In genomic region chr11:3341476-3341875, GRCm38 (mm10) we compare ENCODE assay signal across 20 mouse cellular contexts. TPM values are rescaled to one million over a fixed set of nuclear protein-coding genes. Genes with fewer than 3 reads are reported as not detected.
DNase-seq lines count a peak whose midpoint lies in the region; ATAC-seq and TF ChIP-seq lines count a peak whose summit lies in the region.
"Had no signal": no experiment of that assay in that cellular context is flagged by ENCODE, and none has a peak within 500 bp of the region (broad histone marks: within the 10 kb centered on the region; RNA-seq: fewer than 3 reads in every experiment).

No protein-coding gene starts in this region.

- H3K79me2 ChIP-seq in myocyte (ENCODE audit: control insufficient read depth, insufficient read depth): no peaks in the 10 kb centered on the region

- TF ChIP-seq POLR2A in myocyte (IDR thresholded peaks at IDR 0.05; ENCODE audit: insufficient read length, low read depth): no peak

- peaks cover 52% of the 10 kb centered on the region for H3K36me3 ChIP-seq in heart, embryonic 12.5 days
- peaks cover 33% of the 10 kb centered on the region for H3K36me3 ChIP-seq in midbrain, embryonic 16.5 days (ENCODE audit: control insufficient read depth, insufficient read depth, low read length)
- peaks cover 40% of the 10 kb centered on the region for H3K36me3 ChIP-seq in midbrain, embryonic 10.5 days
- peaks cover 11% of the 10 kb centered on the region for H3K36me3 ChIP-seq in myocyte (ENCODE audit: control insufficient read depth, insufficient read depth)

- H3K27me3 ChIP-seq in heart, embryonic 12.5 days (replicated peaks): no peaks in the 10 kb centered on the region
- no peaks in the 10 kb centered on the region for H3K27me3 ChIP-seq in midbrain, embryonic 16.5 days (ENCODE audit: control insufficient read depth, insufficient read depth, low read depth, low read length)
- no peaks in the 10 kb centered on the region for H3K27me3 ChIP-seq in midbrain, embryonic 10.5 days (ENCODE audit: low read depth, poor library complexity, severe bottlenecking)
- no peaks in the 10 kb centered on the region for H3K27me3 ChIP-seq in myocyte (ENCODE audit: control insufficient read depth, insufficient read depth, insufficient read length)
- H3K27me3 ChIP-seq: forebrain, embryonic 13.5 days; heart, embryonic 13.5 days; hindbrain, embryonic 15.5 days; intestine, embryonic 15.5 days had no signal

- peaks cover 18% of the 10 kb centered on the region for H3K4me1 ChIP-seq in heart, embryonic 12.5 days (replicated peaks)
- H3K4me1 ChIP-seq in midbrain, embryonic 16.5 days (ENCODE audit: control insufficient read depth, insufficient read depth, low read length): peaks cover 13% of the 10 kb centered on the region
- peaks cover 18% of the 10 kb centered on the region for H3K4me1 ChIP-seq in midbrain, embryonic 10.5 days

- no peak for ATAC-seq in heart, embryonic 12.5 days (ENCODE audit: insufficient number of reproducible peaks, low FRiP score)
- 0 out of 2 replicates have a peak, but pooled peaks have one; percentile 12 for ATAC-seq in midbrain, embryonic 16.5 days
- ATAC-seq: CD4-positive, CD25-positive, alpha-beta regulatory T cell, adult 4 months; forebrain, embryonic 13.5 days; forebrain, embryonic 16.5 days; intestine, embryonic 15.5 days had no signal

- H3K4me2 ChIP-seq in heart, embryonic 12.5 days: no peak overlapping the region
- H3K4me2 ChIP-seq in midbrain, embryonic 16.5 days (ENCODE audit: low read length): no peak overlapping the region
- H3K4me2 ChIP-seq in myocyte (ENCODE audit: low read depth): no peak overlapping the region
- H3K4me2 ChIP-seq: forebrain, embryonic 13.5 days; heart, embryonic 13.5 days; hindbrain, embryonic 15.5 days; intestine, embryonic 15.5 days had no signal

- no peaks in the 10 kb centered on the region for H3K9me3 ChIP-seq in heart, embryonic 12.5 days (replicated peaks)
- no peaks in the 10 kb centered on the region for H3K9me3 ChIP-seq in midbrain, embryonic 16.5 days (replicated peaks; ENCODE audit: control insufficient read depth, low read length, poor library complexity, severe bottlenecking)
- no peaks in the 10 kb centered on the region for H3K9me3 ChIP-seq in midbrain, embryonic 10.5 days (replicated peaks)
- H3K9me3 ChIP-seq: forebrain, embryonic 10.5 days; forebrain, embryonic 13.5 days; heart, embryonic 13.5 days; hindbrain, embryonic 15.5 days; intestine, embryonic 15.5 days had no signal

- no peak overlapping the region for H3K9ac ChIP-seq in heart, embryonic 12.5 days
- no peak overlapping the region for H3K9ac ChIP-seq in midbrain, embryonic 16.5 days (ENCODE audit: low read depth, low read length)
- H3K9ac ChIP-seq: forebrain, embryonic 13.5 days; heart, embryonic 13.5 days; hindbrain, embryonic 15.5 days; intestine, embryonic 15.5 days had no signal

- H3ac ChIP-seq in myocyte (ENCODE audit: control insufficient read depth, insufficient read length): no peak overlapping the region

- no peak overlapping the region for H3K27ac ChIP-seq in heart, embryonic 12.5 days (ENCODE audit: poor library complexity, severe bottlenecking)
- no peak overlapping the region for H3K27ac ChIP-seq in midbrain, embryonic 16.5 days (ENCODE audit: low read length)
- no peak overlapping the region for H3K27ac ChIP-seq in midbrain, embryonic 10.5 days (replicated peaks)
- H3K27ac ChIP-seq: forebrain, embryonic 10.5 days; forebrain, embryonic 13.5 days; heart, embryonic 13.5 days; hindbrain, embryonic 15.5 days; intestine, embryonic 15.5 days had no signal

- no peak overlapping the region for H3K4me3 ChIP-seq in heart, embryonic 12.5 days
- no peak overlapping the region for H3K4me3 ChIP-seq in midbrain, embryonic 16.5 days (ENCODE audit: low read depth, low read length)
- no peak overlapping the region for H3K4me3 ChIP-seq in midbrain, embryonic 10.5 days
- H3K4me3 ChIP-seq in myocyte: no peak overlapping the region
- H3K4me3 ChIP-seq: forebrain, embryonic 10.5 days; forebrain, embryonic 13.5 days; heart, embryonic 13.5 days; hindbrain, embryonic 15.5 days; intestine, embryonic 15.5 days had no signal

- DNase-seq in heart, adult 11 months: peak; percentile 90
- no peak for DNase-seq in midbrain, embryonic 10.5 days (ENCODE audit: low spot score)
- no peak for DNase-seq in spleen, postnatal 14 days (ENCODE audit: low spot score in 2 of 2)
- DNase-seq: adrenal gland, adult 2 months; adrenal gland, postnatal 14 days; cerebellum, adult 11 months; cerebellum, adult 2 months; gastrocnemius, postnatal 14 days; heart, postnatal 14 days; heart, postnatal 4 days had no signal

- WGBS in heart, embryonic 12.5 days: 70% methylated on average over 5 of the region's 5 CpGs
- 82% methylated on average over 5 of the region's 5 CpGs for WGBS in midbrain, embryonic 16.5 days
- WGBS in midbrain, embryonic 10.5 days: 78% methylated on average over 5 of the region's 5 CpGs

TF ChIP-seq in myocyte, 11 proteins besides CTCF, POLR2A, EP300 and RAD21:
- TF ChIP-seq E2F4 (IDR thresholded peaks at IDR 0.05; ENCODE audit: insufficient read depth): no peak
- peak; percentile 81 for TF ChIP-seq POLR2AphosphoS2 (IDR thresholded peaks at IDR 0.05; ENCODE audit: insufficient read length, low read depth)

RNA-seq across cellular contexts. Expression of gene Pik3ip1, which starts 11.3 kb away (rescaled TPM):
- 20.2 and 21.3 TPM in 2 replicates for polyA plus RNA-seq in heart, embryonic 12.5 days (2016; fragmentation: Nextera tagmentation; extraction: Ambion mirVana)
- 22.8 and 29.5 TPM in 2 replicates for polyA plus RNA-seq in midbrain, embryonic 16.5 days (2015; fragmentation: Nextera tagmentation; extraction: Ambion mirVana)
- polyA plus RNA-seq in midbrain, embryonic 10.5 days (2016; fragmentation: Nextera tagmentation; extraction: Ambion mirVana): 7.4 and 13.0 TPM in 2 replicates
- 5.8 TPM for polyA plus RNA-seq in myocyte (2012; fragmentation: generic; extraction: Trizol)

RNA-seq across cellular contexts. Expression of gene Patz1, which starts 52.8 kb away (rescaled TPM):
- polyA plus RNA-seq in heart, embryonic 12.5 days (2016; fragmentation: Nextera tagmentation; extraction: Ambion mirVana): 35.6 and 39.5 TPM in 2 replicates
- polyA plus RNA-seq in midbrain, embryonic 16.5 days (2015; fragmentation: Nextera tagmentation; extraction: Ambion mirVana): 41.6 and 52.0 TPM in 2 replicates
- 112 and 122 TPM in 2 replicates for polyA plus RNA-seq in midbrain, embryonic 10.5 days (2016; fragmentation: Nextera tagmentation; extraction: Ambion mirVana)
- polyA plus RNA-seq in myocyte (2012; fragmentation: generic; extraction: Trizol): 14.5 TPM
